Mouse (Mus musculus) bone marrow macrophage, adult 2 months (primary cell): Measurements from ENCODE around the gene Gjd2. TPM values are rescaled to one million over a fixed set of nuclear protein-coding genes. Genes with fewer than 3 reads are reported as not detected.

Experiments
- H3K27ac ChIP-seq: 2 replicates; pipeline ENCODE4 v1.5.1; 2012; ENCODE audit warnings: low read depth, low read length; ENCODE audit not compliant: insufficient read depth
- H3K4me1 ChIP-seq: 2 replicates; pipeline ENCODE4 v1.6.1; 2012; ENCODE audit warnings: low read length; ENCODE audit not compliant: control insufficient read depth, insufficient read depth
- H3K4me3 ChIP-seq: 2 replicates; pipeline ENCODE4 v1.5.1; 2012; ENCODE audit warnings: mild to moderate bottlenecking, low read length, moderate library complexity; ENCODE audit not compliant: insufficient read depth
- CTCF ChIP-seq: IDR thresholded peaks from 2 replicates; pipeline ENCODE4 v1.5.1; 2012; ENCODE audit warnings: low read depth, mild to moderate bottlenecking, low read length, moderate library complexity
- POLR2A ChIP-seq: IDR thresholded peaks from 2 replicates; pipeline ENCODE4 v1.6.1; 2012; ENCODE audit warnings: mild to moderate bottlenecking, low read depth, low read length, borderline replicate concordance
- polyA plus RNA-seq: library from polyadenylated mRNA; stranded (reverse); fragments of >200 nt; gene quantifications from 2 replicates; pipeline ENCODE4 v1.2.4, GENCODE M21; 2012; ENCODE audit not compliant: missing spikeins, insufficient read depth, insufficient read length

Gene Gjd2
- polyA plus RNA-seq = not detected in 2 replicates

DNA sequence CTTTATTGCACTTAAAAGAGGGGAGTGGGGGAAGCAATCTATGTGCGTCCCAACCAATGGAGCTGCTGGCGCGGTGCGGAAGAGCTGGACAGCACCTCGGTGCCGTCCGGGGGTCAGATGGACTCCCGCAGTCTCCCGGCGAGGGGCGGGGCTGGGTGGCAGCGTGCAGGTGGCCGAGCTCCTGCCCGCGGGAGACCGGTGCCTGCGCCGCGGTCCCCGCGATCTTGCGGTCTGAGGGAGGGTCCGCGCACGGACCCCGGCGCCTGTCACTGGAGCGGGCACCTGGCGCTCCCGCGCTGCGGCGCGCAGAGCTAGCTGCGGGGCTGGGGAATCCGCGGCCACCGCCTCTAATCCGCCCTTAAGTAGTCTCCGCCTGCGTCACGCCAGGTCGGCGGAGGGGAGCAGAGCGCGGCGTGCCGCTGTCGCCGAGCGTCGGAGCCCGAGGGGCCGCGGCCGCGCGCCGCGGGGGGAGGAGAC is at the start of gene Gjd2:
Gjd2 (minus strand) TSS at position 325 of the 477 bp plus-strand sequence.
- no peak for TF ChIP-seq POLR2A
- TF ChIP-seq CTCF = no peak
- H3K4me3 ChIP-seq = no peak within 1 kb of the TSS
- no peak within 1 kb of the TSS for H3K27ac ChIP-seq
- H3K4me1 ChIP-seq = no peaks in the 10 kb centered on the region

DNA sequence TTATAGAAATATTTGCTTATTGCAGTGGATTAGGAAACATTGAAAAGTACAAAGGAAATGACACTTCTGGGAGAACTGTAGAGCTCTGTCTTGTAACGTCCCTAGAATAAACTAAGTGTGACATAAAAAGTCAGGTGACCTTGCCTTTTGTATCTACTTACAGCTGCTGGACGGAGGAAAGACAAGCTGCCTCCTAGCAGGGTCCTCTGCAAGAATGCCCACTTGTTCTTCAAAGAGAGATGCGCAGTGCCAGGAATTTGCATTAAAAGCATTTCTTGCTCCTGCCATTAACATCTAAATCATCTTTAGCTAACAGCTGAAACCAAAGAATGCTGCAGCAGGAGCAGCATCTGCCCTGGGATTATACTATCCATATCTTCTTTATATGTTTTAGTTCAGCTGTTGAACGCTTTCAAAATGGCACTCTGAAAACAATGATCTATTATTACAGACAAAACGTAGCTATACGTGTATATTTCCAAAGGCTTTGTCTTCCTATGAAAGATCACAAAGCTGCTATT is 46.7 kb upstream of the Gjd2 start:
- TF ChIP-seq POLR2A = no peak
- TF ChIP-seq CTCF = no peak
- H3K4me3 ChIP-seq = no peak overlapping the region
- H3K4me1 ChIP-seq = peaks cover 2% of the 10 kb centered on the region; the same call in 1 of the 2 replicates
- no peak overlapping the region for H3K27ac ChIP-seq

DNA sequence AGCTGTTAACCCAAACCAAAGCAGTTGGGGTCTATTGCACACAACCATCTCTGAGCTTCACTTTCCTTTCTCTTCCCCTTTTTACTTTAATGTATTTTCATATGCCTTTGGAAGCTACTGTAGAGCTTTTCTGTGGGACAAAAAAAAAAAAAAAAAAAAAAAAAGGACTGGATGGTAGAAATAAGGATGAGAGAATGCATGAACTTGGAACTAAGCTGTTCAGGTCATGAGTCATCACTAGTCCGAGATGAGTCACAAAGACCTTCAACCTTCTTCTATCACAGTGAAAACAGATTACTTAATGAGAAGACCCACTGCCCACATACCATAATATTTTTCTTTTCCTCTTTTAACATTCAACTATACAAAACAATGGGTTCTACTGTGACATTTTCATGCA is 46.2 kb upstream of the Gjd2 start:
- TF ChIP-seq CTCF (no peak), POLR2A (no peak)
- no peak overlapping the region for H3K4me3 ChIP-seq
- no peak overlapping the region for H3K27ac ChIP-seq
- peaks cover 2% of the 10 kb centered on the region; the same call in 1 of the 2 replicates for H3K4me1 ChIP-seq

DNA sequence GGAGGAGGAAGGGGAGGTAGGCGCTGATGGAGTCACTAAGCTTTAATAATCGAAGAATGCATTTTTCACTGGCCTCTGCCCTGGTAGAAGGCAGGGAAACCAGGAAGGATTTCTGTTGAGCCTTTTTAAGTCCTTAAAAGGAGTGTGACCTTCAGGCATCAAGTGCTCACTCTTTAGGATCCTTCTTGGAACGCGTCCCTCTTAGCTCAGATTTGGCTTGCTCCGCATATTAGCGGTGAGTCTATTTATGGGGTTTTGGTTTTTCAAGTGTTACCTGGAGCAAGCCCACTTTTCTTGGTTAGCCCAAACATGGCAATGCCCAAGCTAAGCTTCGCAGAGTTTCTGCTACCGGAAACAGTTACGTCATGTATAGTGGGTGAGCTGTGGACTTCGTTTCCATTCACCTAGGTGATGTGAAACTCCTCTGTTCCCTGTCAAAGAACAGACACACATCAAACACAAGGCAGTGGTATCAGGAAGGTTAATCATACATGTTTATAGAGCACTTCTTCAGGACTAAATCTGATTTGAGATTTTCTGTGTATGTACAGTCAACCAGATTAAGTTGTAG is 44.9 kb upstream of the Gjd2 start:
- H3K27ac ChIP-seq = no peak overlapping the region
- peaks cover 2% of the 10 kb centered on the region; the same call in 1 of the 2 replicates for H3K4me1 ChIP-seq
- H3K4me3 ChIP-seq = no peak overlapping the region
- TF ChIP-seq POLR2A = no peak
- TF ChIP-seq CTCF = no peak

DNA sequence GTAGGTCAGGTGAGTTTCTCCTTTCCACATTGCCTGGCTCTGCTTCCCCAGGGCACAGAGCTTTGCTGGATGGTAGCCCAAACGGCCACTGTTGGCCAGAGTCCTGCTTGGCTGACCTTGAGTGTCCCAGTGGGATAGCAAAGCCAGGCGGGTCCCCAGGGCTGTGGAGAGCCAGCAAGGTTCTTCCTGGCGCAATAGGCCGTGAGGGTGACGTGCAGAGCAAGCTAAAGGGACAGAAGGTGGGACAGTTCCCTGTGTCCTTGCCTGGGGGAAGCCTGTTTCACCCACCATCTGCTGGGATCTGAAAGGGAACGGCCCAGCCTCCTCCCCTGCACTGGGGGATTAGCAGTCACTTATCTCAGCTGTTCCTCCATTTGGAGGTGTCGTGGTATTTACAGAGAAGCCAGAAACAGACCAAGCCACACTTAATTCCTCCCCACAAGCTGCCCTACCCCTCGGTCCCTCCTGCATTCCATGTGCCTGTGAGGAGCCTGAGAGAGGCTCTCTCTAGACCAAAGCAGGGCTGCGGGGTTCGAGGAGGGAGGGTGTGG is 44.0 kb upstream of the Gjd2 start:
- no peak overlapping the region for H3K4me3 ChIP-seq
- H3K4me1 ChIP-seq = peaks cover 2% of the 10 kb centered on the region; the same call in 1 of the 2 replicates
- H3K27ac ChIP-seq = no peak overlapping the region
- TF ChIP-seq POLR2A = no peak
- no peak for TF ChIP-seq CTCF

DNA sequence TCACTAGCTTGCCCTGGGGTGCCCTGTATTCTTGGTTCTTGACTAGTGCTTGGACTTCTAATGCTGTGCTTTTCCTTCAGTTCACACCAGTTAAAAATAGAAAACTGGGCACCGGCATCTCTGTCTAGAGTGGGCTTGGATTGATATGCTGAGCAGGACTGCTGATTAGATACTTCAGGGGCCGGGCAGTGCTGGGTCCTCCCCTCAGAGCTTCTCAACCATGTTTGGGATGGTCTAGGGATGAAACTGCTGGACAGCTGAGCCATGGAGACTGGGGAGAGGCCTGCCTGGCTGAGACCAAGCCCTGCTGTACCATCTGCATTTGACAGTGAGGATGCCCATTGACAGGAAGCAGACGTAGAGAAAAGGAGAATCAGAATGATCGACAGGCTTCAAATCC is 40.7 kb upstream of the Gjd2 start:
- TF ChIP-seq POLR2A (no peak), CTCF (no peak)

DNA sequence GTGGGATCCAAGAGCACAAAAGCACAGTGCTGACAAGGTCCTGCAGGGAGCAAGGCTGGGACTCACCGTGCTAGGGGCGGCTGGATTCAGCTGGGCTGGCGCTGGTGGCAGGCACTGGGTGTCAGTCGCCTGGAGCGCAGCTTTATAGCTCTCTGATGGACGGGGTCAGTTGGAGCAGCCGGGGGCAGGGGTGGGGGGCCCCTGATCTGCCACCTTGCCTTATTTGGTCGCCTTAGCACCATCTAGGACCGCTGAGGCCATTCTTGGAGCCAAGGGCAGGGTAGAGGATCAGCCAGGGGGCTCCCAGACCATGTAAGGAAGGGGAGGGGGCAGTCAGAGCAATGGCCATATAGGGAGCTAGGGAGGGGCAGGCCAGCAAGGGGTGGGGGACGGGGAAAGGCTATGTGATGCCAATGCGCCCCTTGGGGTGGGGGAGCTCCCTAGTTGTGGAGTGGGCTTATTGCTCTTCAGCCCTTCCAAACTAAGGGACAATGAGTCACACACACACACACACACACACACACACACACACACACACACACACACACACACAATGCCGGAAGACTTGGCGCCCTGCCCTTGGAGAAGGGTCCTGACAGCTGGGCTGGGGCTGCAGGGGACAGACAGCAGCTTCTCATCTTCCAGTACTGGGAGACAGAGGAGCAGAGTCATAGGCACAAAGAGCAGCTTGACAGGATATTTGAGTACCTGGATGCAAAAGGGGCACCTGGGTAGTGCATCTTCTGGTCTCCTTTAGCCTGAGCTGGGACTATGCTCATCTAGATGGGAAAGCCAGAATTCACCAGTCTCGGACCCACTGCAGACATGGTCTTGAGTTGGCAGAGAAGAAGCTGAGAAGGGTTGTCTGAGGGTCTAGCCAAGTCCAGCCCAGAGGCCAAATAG is 39.5 kb upstream of the Gjd2 start, which contains the start of gene Actc1:
Actc1 (minus strand) TSS at position 853 of the 903 bp plus-strand sequence.
- peak within 1 kb of the TSS; percentile 18; the same call in 1 of the 2 replicates for H3K4me3 ChIP-seq
- H3K27ac ChIP-seq = no peak within 1 kb of the TSS
- TF ChIP-seq CTCF = no peak
- H3K4me1 ChIP-seq = no peaks in the 10 kb centered on the region

More for the DNA sequence above, 40.7 kb upstream of the Gjd2 start:
- Histone ChIP-seq H3K27ac (no peak overlapping the region), H3K4me1 (no peaks in the 10 kb centered on the region), H3K4me3 (no peak overlapping the region)

DNA sequence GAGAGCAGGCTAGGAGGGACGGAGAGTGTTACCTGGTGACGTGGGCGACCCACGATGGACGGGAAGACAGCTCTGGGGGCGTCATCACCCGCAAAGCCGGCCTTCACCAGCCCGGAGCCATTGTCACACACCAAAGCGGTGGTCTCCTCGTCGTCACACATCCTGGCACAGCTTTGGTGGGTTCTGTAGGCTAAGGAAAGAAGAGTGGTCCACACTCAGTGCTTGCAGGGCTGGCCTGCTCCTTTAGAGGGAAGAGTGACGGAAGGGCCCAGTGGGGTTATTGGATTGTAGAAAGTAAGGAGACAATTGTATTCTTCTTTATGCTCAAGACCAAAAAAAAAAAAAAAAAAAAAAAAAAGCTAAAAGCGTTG is 38.4 kb upstream of the Gjd2 start:
- TF ChIP-seq CTCF (no peak), POLR2A (no peak)
- no peak overlapping the region for H3K4me3 ChIP-seq
- no peak overlapping the region for H3K27ac ChIP-seq
- no peaks in the 10 kb centered on the region for H3K4me1 ChIP-seq

DNA sequence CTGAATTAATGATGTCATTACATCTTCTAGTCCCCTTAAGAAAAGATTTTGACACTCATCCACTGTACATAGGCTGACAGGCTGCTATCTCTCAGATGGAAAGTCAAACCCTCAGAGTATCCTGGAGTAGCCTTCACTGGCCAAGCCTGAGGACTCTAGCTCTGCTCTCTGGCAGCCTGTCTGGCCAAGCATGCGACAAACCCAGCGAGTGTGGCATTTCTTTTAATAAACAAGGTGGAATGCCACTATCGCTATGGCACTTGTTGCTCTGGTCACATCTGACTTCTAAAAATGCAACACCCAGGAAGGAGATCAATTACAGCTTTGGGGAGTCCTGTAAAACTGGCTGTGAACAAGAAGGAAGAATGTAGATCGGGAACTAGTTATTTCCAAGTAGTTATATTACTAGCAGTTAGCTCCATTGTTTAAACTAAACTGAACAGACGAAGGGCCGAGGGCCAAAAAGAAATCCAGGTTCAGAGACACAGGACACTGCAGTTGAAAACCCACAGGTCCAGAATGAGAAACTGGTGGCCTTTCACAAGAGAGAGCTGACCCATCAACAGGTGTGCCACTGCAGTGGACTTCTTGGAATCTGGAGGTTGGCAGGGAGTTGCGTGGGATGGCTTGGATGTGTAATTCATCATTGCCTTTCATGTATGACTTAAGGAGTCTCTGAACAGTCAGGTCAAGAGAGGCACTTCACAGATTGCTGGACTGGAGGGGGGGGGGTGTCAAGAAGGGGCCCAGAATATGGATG is 37.9 kb upstream of the Gjd2 start:
- H3K4me1 ChIP-seq = no peaks in the 10 kb centered on the region
- H3K27ac ChIP-seq = no peak overlapping the region
- no peak overlapping the region for H3K4me3 ChIP-seq
- TF ChIP-seq CTCF (no peak), POLR2A (no peak)

DNA sequence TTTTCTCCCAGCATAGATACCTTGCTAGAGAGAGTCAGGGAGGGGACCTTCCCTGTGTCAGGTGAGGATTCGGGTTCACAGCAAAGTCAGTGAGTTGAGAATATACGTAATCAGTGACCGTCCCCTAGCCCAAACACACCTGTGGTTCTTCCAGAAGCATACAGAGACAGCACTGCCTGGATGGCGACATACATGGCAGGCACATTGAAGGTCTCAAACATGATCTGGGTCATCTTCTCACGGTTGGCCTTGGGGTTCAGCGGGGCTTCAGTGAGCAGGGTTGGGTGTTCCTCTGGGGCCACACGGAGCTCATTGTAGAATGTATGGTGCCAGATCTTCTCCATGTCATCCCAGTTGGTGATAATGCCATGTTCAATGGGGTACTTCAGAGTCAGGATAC is 36.7 kb upstream of the Gjd2 start:
- no peak overlapping the region for H3K4me3 ChIP-seq
- H3K27ac ChIP-seq = no peak overlapping the region
- TF ChIP-seq CTCF = no peak
- TF ChIP-seq POLR2A = no peak
- no peaks in the 10 kb centered on the region for H3K4me1 ChIP-seq
